Mouse (Mus musculus) heart, embryonic 12.5 days (tissue): ENCODE measurements at regions not wholly inside any gene's neighbourhood (a gene's known extent, or its start where the extent isn't known, plus 50 kb on each side); places are given as distances from the start of the nearest gene placed in this dataset.
A peak's percentile ranks its signal among the peaks of the same experiment; 100 is the strongest.

ENCODE experiments used
- ATAC-seq: fragments of 200-750 bp; cut with Nextera tagmentation; 2 replicates; pipeline ENCODE4 v1.8.0; 2017; ENCODE audit warnings: moderate TSS enrichment, moderate library complexity; ENCODE audit not compliant: insufficient number of reproducible peaks, low FRiP score
- H3K27ac ChIP-seq: fragments of 300-500 bp; sonication (generic); 2 replicates; pipeline ENCODE4 v1.5.1; 2016; ENCODE audit warnings: mild to moderate bottlenecking, moderate library complexity; ENCODE audit not compliant: poor library complexity, severe bottlenecking
- H3K27me3 ChIP-seq: fragments of 300-500 bp; sonication (generic); replicated peaks from 2 replicates; pipeline ENCODE4 v1.6.1; 2016; ENCODE audit warnings: mild to moderate bottlenecking, moderate library complexity
- H3K36me3 ChIP-seq: fragments of 300-500 bp; sonication (generic); 2 replicates; pipeline ENCODE4 v1.6.1; 2016; ENCODE audit warnings: mild to moderate bottlenecking, moderate library complexity
- H3K4me1 ChIP-seq: fragments of 300-500 bp; sonication (generic); replicated peaks from 2 replicates; pipeline ENCODE4 v1.6.1; 2016; ENCODE audit warnings: mild to moderate bottlenecking
- H3K4me2 ChIP-seq: fragments of 300-500 bp; sonication (generic); 2 replicates; pipeline ENCODE4 v1.6.1; 2016; ENCODE audit warnings: mild to moderate bottlenecking, moderate library complexity
- H3K4me3 ChIP-seq: fragments of 300-500 bp; sonication (generic); 2 replicates; pipeline ENCODE4 v1.5.1; 2016; ENCODE audit warnings: mild to moderate bottlenecking
- H3K9ac ChIP-seq: fragments of 300-500 bp; sonication (generic); 2 replicates; pipeline ENCODE4 v1.6.1; 2016; ENCODE audit warnings: mild to moderate bottlenecking, moderate library complexity
- H3K9me3 ChIP-seq: fragments of 300-500 bp; sonication (generic); replicated peaks from 2 replicates; pipeline ENCODE4 v1.6.1; 2016; ENCODE audit warnings: mild to moderate bottlenecking, moderate library complexity
- WGBS: fragments of 180-500 bp; shearing (Covaris S2); methylation state at CpG from one replicate; pipeline ENCODE4 v1.1.7; 2016; 5-methylcytosine and 5-hydroxymethylcytosine counted together

DNA sequence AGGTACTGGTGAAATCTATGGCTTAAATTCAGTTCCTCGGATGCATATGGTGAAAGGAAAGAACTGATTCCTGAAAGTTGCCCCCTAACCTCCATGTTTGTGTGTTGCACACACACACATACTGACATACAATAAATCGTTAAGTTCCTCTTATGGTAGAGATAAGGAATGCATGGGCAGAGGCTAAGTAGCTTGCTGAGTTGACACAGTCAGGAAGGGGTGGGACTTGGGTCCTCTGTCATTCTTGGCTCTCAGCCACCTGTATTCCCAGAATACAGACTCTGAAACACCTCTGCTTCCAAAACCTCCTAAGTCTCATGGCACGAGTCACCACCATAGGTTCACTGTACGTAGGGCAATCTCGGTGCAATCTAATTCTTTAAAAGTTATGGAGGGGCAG lies 70.0 kb upstream of the Tgfbr2 start:
- Histone ChIP-seq H3K27ac (no peak overlapping the region), H3K9ac (no peak overlapping the region), H3K27me3 (no peaks in the 10 kb centered on the region), H3K4me2 (no peak overlapping the region), H3K36me3 (no peaks in the 10 kb centered on the region), H3K4me1 (0 out of 2 replicates have a peak, but pooled peaks cover 18% of the 10 kb centered on the region), H3K9me3 (no peaks in the 10 kb centered on the region), H3K4me3 (no peak overlapping the region)
- ATAC-seq = peak; percentile 43
- 53% methylated on average over 5 of the region's 5 CpGs for WGBS

DNA sequence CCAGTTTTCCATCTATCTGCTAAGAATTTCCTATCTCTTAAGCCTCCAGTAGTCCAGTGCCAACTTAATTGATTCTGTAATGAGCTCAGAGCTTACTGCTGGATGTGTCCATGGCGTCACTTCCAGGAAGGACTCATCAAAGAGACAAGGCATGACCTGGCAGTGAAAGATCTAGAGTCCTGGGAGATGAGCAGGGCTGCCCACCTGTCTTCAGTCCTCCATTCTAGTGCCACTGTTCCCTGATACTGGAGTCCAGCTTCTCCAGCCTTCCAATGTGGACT lies 69.4 kb upstream of the Tgfbr2 start:
- H3K4me2 ChIP-seq = no peak overlapping the region
- no peaks in the 10 kb centered on the region for H3K9me3 ChIP-seq
- 76% methylated on average over 1 of the region's 1 CpGs for WGBS
- no peaks in the 10 kb centered on the region for H3K27me3 ChIP-seq
- no peak for ATAC-seq
- no peak overlapping the region for H3K27ac ChIP-seq
- H3K4me3 ChIP-seq = no peak overlapping the region
- no peak overlapping the region for H3K9ac ChIP-seq
- H3K4me1 ChIP-seq = 0 out of 2 replicates have a peak, but pooled peaks cover 18% of the 10 kb centered on the region
- H3K36me3 ChIP-seq = no peaks in the 10 kb centered on the region

DNA sequence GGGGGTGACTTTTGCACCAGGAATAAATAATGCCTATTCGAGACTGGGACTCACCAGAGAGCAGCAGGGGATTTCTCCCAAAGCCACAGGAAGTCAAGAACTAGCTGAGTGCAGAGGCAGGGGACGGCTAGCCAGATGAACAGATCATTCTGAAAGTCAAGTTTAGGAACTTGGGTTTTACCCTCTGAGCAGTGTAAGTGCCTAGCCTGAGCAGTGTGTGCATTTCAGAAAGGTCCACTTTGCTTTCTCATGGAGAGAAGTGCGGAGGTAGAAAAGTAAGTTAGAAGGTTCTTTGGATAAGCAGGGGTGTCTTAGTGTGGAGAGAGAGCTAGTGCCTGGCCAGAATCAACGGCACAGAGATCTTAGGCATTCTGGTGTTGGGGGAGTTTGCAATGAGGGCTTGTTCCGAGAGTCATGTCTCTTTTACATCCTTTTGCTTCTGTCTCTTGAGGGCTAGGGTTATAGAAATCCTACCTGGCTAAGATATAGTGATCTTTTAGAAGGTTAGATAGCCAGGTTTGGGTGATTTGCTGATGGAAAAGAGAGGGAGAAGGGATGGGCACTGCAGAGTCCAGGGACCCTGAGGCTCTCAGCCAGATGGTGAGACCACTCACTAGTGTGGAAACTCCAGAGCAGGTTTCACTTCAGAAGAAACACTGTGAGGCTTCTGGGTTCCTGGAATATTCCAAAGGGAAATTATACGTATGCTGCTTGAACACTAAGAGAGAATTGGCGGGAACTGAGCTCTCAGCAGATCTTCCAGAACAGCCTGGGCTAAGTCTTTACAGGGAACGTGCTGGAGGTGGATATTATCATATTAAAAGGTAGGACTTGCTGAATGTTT lies 68.8 kb upstream of the Tgfbr2 start:
- 0 out of 2 replicates have a peak, but pooled peaks cover 18% of the 10 kb centered on the region for H3K4me1 ChIP-seq
- no peak overlapping the region for H3K4me2 ChIP-seq
- H3K9ac ChIP-seq = no peak overlapping the region
- no peaks in the 10 kb centered on the region for H3K27me3 ChIP-seq
- no peak overlapping the region for H3K4me3 ChIP-seq
- no peaks in the 10 kb centered on the region for H3K9me3 ChIP-seq
- WGBS = 71% methylated on average over 8 of the region's 8 CpGs
- H3K36me3 ChIP-seq = no peaks in the 10 kb centered on the region
- no peak overlapping the region for H3K27ac ChIP-seq
- no peak for ATAC-seq

DNA sequence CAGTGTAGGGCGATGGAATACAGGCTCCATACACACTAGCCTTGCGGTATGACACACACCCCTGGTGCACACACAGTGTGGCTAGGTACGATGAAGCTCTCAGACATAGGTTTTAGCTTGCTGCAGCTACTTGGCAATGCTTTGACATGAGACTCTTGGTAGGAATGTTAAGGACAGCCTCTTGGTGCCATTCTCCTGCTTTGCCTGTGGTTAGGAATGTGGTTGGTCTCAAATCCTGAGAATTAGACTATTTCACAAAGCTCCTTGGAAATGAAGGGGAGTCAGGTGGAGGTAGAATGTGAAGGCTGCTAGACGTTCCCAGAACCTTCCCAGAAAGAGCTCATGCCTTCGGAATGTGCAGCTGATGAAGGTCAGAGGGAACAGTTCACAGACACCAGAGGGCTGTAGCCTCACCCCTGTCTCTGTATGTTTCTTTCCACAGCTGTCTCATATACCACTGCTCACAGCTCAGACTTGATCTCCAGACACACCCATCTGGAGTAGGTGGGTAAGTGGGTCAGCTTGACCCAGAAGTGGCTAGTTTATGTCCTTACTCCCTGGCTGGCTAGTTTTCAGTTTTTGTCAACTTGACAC lies 66.9 kb upstream of the Tgfbr2 start:
- Histone ChIP-seq H3K9me3 (no peaks in the 10 kb centered on the region), H3K27ac (no peak overlapping the region), H3K4me3 (no peak overlapping the region), H3K36me3 (no peaks in the 10 kb centered on the region), H3K27me3 (no peaks in the 10 kb centered on the region), H3K4me2 (no peak overlapping the region), H3K4me1 (0 out of 2 replicates have a peak, but pooled peaks cover 18% of the 10 kb centered on the region), H3K9ac (no peak overlapping the region)
- 68% methylated on average over 5 of the region's 5 CpGs for WGBS
- no peak for ATAC-seq

DNA sequence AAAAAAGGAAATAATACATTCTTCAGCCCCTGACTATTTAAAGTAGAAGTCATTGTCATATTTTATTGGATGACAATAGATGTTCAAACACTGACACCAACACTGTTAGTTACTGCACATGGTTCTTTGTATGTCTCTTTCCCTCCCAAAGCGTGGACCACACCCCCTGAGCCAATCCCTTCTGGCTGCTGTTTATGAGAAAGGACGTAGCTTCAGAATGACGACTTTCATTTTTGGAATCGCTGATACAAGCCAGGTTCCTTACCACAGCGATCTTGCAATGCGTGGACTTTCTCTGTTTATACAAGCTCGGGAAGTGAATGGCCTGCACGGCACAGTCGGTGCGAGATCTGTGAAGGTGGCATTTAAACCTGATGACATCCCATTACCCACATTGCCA lies 66.1 kb upstream of the Tgfbr2 start:
- Histone ChIP-seq H3K4me3 (no peak overlapping the region), H3K36me3 (no peaks in the 10 kb centered on the region), H3K4me1 (0 out of 2 replicates have a peak, but pooled peaks cover 18% of the 10 kb centered on the region), H3K4me2 (no peak overlapping the region), H3K9me3 (no peaks in the 10 kb centered on the region), H3K27me3 (no peaks in the 10 kb centered on the region), H3K9ac (no peak overlapping the region), H3K27ac (no peak overlapping the region)
- WGBS = 67% methylated on average over 10 of the region's 10 CpGs
- ATAC-seq = no peak

DNA sequence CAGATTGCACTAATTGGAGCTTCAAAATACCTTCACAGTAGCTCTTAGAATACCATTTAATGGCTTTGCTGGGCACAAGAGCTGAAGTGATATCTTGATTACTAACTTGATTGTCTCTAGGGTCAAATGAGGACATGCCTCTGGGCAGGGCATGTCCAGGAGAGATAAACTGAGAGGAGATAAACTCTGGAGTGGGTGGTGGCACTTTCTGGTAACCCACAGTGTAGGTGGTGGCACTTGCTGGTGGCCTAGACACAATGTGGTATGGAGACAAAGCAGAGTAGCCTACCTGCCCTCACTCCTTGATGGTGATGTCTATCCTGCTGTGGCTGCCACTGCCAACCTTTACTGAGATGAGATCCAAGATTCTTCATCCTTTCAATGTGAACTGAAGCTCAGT lies 61.7 kb upstream of the Tgfbr2 start:
- Histone ChIP-seq H3K9me3 (no peaks in the 10 kb centered on the region), H3K27ac (no peak overlapping the region), H3K27me3 (no peaks in the 10 kb centered on the region), H3K9ac (no peak overlapping the region), H3K4me3 (no peak overlapping the region), H3K4me1 (0 out of 2 replicates have a peak, but pooled peaks cover 10% of the 10 kb centered on the region), H3K4me2 (no peak overlapping the region), H3K36me3 (no peaks in the 10 kb centered on the region)
- ATAC-seq = no peak

DNA sequence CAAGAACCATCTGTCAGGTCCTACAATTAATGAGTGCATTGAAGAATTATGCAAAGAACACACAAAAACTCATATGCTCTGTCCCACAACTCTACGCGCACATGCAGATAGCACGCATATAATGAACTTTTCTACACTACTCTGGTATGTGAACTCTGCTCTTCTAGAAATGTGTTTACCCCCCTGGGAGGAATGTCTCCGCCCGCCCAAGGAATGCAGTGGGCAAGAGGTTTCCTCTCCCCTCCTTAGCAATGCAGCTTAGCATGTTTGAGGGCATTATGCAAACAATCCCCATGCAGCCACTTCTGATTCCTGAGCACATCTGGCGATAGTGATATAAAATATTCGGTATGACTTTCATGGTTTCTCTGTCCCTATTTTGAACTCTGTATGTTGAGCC lies 59.0 kb upstream of the Tgfbr2 start:
- no peak for ATAC-seq
- H3K27ac ChIP-seq = no peak overlapping the region
- H3K27me3 ChIP-seq = no peaks in the 10 kb centered on the region
- no peak overlapping the region for H3K4me2 ChIP-seq
- no peak overlapping the region for H3K4me3 ChIP-seq
- no peaks in the 10 kb centered on the region for H3K9me3 ChIP-seq
- no peaks in the 10 kb centered on the region for H3K36me3 ChIP-seq
- 83% methylated on average over 7 of the region's 7 CpGs for WGBS
- peaks cover 5% of the 10 kb centered on the region; the same call in 1 of the 2 replicates for H3K4me1 ChIP-seq
- H3K9ac ChIP-seq = no peak overlapping the region

DNA sequence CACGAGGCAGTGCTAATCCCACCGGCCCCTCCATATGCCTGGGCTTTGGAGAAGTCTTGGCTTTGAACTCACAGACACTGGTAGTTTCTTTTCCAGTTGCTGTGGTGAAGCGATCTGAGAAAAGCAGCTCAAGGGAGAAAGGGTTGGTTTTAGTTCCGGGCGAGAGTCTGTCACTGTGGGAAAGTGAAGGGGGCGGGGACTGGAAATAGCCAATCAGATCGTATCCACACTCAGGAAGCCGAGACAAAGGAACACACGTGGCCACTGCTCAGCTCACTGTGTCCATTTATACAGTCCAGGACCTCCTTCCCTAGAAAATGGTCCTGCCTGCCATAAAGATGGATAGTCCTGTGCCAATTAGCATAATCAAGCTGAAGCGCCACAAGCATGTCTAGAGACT lies 57.2 kb upstream of the Tgfbr2 start:
- WGBS = 67% methylated on average over 10 of the region's 10 CpGs
- H3K4me2 ChIP-seq = no peak overlapping the region
- no peak overlapping the region for H3K9ac ChIP-seq
- ATAC-seq = peak; percentile 22
- H3K4me1 ChIP-seq = peaks cover 20% of the 10 kb centered on the region
- no peak overlapping the region for H3K4me3 ChIP-seq
- no peaks in the 10 kb centered on the region for H3K36me3 ChIP-seq
- no peaks in the 10 kb centered on the region for H3K27me3 ChIP-seq
- H3K9me3 ChIP-seq = no peaks in the 10 kb centered on the region
- peak overlapping the region; percentile 46 for H3K27ac ChIP-seq

DNA sequence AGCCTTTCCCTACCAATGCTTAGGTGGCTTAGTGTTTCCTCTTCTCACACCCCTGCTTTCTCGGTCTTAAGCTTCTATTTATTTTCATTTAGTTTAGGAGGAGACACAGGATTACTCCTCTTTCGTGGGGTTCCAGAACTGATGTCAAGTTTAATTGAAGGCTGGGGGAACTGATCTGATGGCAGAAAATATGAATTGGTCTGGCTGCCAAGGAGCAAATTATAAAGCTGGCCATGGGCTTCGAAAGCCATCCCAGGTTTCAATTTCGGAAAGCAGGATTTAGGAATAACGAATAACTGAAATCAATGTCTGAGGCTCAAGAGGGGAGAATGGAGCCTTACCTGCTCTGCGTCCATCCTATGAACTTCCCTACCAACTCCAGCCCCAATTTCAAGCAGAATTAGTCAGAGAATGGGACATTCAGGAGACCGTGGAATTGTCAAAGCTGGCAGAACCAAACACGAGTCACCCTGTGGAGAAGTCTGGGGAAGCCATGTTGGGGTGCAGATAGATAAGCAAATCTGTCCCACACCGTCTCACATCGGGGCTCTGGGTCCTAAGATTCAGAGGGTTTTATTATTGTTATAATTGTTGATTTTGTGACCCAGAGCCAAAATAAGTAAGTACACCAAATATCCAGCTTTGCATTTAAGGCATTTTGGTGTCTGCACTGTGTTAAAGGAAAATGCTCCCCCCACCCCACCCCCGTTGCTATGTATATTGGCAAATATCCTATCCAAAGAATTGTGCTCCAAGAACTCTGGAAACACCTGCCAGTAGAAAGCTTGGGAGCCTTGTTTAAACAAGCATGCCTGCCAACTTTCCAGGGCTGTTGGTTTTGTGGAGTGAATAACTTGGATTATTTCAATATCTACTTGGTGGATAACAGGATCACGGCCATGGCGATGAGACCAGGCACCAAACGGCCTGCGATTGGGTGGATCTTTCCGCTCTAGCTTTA lies 56.5 kb upstream of the Tgfbr2 start:
- WGBS = 63% methylated on average over 16 of the region's 16 CpGs
- peak; percentile 63; the same call in 1 of the 2 replicates for ATAC-seq

DNA sequence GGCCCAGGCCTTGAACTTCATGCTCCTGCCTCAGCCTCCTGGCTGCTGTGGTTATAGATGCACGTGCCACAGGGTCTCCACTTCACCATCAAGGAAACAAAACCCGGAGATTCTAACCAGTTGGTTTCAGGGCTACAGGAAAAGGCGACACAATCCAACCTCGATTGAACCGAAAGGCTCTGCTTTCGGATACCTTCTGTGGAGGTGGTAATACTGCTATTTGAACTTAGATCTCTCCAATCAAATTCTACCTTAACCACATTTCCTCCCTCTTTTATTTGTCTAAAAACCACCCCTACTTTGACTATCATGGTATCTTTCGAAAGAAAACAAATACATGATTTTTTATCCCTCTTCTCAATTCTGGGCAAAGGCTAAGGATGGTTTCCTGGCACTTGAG lies 55.2 kb upstream of the Tgfbr2 start:
- no peak overlapping the region for H3K27ac ChIP-seq

More for the DNA sequence above, 56.5 kb upstream of the Tgfbr2 start:
- Histone ChIP-seq H3K4me2 (no peak overlapping the region), H3K4me3 (no peak overlapping the region), H3K27me3 (no peaks in the 10 kb centered on the region), H3K36me3 (no peaks in the 10 kb centered on the region), H3K4me1 (peaks cover 25% of the 10 kb centered on the region), H3K27ac (peak overlapping the region; percentile 46), H3K9me3 (no peaks in the 10 kb centered on the region), H3K9ac (no peak overlapping the region)

DNA sequence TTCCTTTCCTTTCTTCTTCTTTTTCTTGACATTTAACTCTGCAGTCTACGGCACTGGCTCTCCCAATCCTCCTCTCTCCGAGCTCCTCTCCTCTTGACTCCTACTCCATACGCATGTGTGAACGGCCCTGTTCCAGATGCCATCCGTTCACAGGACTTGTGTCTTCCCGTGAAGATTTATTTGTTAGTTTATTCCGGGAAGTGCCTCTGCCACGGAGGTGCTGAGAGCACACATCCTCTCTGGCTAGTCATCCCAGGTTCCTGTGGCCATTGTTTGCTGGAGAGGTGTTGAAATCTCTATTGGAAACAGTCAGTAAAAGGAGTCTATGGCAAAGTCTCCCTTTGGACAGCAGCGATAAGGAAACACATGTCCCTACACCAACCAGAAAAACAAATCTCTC lies 53.3 kb upstream of the Tgfbr2 start:
- peak; percentile 43; the same call in 1 of the 2 replicates for ATAC-seq
- no peaks in the 10 kb centered on the region for H3K36me3 ChIP-seq
- peaks cover 21% of the 10 kb centered on the region for H3K4me1 ChIP-seq
- H3K9me3 ChIP-seq = no peaks in the 10 kb centered on the region
- 20% methylated on average over 9 of the region's 9 CpGs for WGBS
- H3K9ac ChIP-seq = no peak overlapping the region
- H3K27ac ChIP-seq = peak overlapping the region; percentile 14; the same call in 1 of the 2 replicates
- H3K27me3 ChIP-seq = peaks cover 5% of the 10 kb centered on the region; the same call in 1 of the 2 replicates
- H3K4me2 ChIP-seq = peak overlapping the region; percentile 50
- no peak overlapping the region for H3K4me3 ChIP-seq

More for the DNA sequence above, 55.2 kb upstream of the Tgfbr2 start:
- Histone ChIP-seq H3K9me3 (no peaks in the 10 kb centered on the region), H3K9ac (no peak overlapping the region), H3K4me2 (no peak overlapping the region), H3K27me3 (no peaks in the 10 kb centered on the region), H3K4me3 (no peak overlapping the region), H3K36me3 (no peaks in the 10 kb centered on the region), H3K4me1 (peaks cover 25% of the 10 kb centered on the region)
- 84% methylated on average over 7 of the region's 7 CpGs for WGBS
- ATAC-seq = no peak
